Mouse (Mus musculus) stomach, postnatal 0 days (tissue): ENCODE measurements at regions not wholly inside any gene's neighbourhood (a gene's known extent, or its start where the extent isn't known, plus 50 kb on each side); places are given as distances from the start of the nearest gene placed in this dataset.

ENCODE experiments used
- CTCF ChIP-seq: IDR thresholded peaks from 2 replicates; pipeline ENCODE4 v1.5.1; 2016; ENCODE audit warnings: antibody characterized with exemption, low read depth, mild to moderate bottlenecking, moderate library complexity
- EP300 ChIP-seq: optimal IDR thresholded peaks from 2 replicates; pipeline ENCODE3; 2016; ENCODE audit warnings: antibody characterized with exemption

- TF ChIP-seq CTCF (peak; percentile 44), EP300 (no peak)
These were observed 211.2 kb upstream of the Klf14 start for GRCm38 (mm10) chr6:31169868-31170600.
